Mouse (Mus musculus) CH12F3 (cell line): ENCODE data around the gene Hmgn2.
"Not testable (repeated sequence)": the region's sequence is repeated elsewhere in the genome, so short reads cannot be mapped to it uniquely, and the experiment has no call there.

Experiments
- in situ Hi-C: fragments of 300-500 bp; cut with MboI; formaldehyde crosslinking; loops from 2 replicates; pipeline ENCODE4 v1.14.3; 2020; ENCODE audit warnings: low sequenced_read_pairs

Hmgn2 gene

DNA sequence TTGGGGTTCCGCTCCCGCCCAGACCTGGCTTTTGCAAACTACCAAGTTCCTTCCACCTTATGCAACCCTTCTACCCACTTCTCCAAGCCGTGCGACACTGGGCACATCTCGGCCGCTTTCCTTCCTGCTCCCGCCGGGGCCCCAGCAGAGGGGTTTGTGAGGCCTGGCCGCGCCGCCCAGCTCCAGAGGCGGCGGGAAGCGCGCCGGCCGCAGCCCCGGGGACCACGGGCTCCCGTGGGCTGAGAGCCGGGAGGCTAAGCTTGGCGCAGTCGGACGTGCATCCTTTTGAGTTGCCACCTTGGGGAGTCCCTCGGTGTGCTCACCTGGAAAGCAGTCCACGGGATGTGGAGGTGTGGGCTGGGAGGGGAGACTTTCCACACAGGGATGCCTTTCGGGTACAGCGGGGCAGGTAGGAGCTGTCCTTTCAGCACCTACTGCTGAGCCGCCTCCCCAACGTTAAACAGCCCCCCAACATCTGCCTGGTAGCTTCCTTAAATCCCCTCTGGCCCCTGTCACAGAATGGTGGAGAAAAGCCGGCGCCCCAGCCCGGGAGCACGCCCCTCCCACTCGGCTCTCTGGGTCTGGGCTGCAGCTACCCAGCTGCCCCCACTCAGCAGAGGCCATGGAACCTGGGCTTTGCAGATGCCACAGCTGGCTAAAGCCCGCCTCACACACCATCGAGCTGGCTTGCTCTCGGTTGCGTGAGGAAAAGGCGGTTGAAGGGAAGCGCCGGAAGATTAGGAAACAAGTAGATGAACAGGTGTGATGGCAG, at the start of gene Hmgn2:
Gene Hmgn2, minus strand, starts transcription at position 501 of the 772 bp plus-strand sequence.
- in situ Hi-C loops: no loop called here

DNA sequence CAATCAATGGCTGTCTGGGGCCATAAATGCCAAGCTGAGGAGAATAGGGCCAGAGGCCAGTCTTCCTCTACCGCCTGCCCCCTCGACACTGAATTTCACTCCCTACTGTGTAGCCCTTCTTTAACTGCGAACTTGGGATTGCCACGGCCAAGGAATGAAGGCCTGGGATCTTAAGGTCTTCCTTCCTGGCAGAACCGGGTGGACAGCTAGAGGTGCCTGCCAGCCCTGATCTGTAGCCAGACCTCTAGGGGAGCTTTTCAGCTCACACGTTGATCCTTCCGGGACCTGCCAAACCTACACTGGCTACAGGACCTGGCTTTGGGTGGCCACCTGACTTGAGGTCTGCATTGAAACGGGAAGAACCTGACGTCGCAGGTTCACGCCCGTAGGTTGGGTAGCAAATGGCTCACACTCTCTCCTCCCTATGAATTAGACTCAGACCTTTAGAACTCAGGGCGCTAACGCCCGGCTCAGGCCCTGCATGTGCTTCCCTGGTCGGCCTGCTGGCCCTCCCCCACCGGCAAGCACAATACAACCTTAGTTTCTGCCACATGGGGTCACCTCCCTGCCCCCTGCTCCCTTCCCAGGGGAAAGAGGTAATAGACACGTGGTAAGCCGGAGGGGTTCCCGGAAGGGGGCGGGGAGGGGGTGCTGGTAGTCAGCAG, 48.9 kb upstream of the Hmgn2 start:
- in situ Hi-C loops: no loop called here

DNA sequence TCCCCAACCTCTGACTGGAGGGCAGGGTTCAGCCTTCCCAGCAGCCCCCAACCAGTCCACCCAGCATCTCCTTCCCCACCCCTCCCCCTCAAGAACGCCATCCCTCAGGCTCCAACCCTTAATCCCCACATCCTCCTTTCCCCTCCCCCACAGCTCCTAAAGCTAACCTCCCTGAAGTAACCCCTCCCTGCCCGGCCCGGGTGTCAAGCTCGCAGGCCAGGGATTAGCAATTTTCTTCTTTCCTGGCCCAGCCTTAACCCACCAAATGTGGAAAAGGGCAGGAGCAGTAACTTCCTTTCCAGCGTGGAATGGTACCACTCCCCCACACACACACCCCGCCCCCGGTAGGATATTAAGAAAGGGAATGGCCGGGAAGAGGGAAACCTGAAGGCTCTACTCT, 48.3 kb upstream of the Hmgn2 start:
- in situ Hi-C loops: no loop called here

DNA sequence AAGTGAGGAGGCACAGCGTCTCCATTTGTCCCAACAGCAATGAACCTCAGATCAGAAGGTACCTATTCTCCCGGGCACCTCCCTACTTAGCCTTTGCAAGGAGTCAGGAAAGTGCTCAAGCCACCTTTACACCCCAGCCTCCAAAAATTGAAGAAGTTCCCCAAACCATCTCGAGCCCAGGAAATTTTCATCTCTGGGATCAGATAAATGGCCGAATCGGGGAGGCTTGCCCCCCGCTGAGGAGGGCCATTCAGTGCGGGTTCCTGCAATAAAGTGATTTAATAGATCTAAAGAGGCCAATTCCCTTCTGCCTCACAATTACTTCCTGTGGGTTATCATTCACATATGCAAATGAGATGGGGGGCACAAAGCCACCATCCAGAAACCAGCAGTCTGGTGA, 47.8 kb upstream of the Hmgn2 start:
- in situ Hi-C loops: no loop called here

DNA sequence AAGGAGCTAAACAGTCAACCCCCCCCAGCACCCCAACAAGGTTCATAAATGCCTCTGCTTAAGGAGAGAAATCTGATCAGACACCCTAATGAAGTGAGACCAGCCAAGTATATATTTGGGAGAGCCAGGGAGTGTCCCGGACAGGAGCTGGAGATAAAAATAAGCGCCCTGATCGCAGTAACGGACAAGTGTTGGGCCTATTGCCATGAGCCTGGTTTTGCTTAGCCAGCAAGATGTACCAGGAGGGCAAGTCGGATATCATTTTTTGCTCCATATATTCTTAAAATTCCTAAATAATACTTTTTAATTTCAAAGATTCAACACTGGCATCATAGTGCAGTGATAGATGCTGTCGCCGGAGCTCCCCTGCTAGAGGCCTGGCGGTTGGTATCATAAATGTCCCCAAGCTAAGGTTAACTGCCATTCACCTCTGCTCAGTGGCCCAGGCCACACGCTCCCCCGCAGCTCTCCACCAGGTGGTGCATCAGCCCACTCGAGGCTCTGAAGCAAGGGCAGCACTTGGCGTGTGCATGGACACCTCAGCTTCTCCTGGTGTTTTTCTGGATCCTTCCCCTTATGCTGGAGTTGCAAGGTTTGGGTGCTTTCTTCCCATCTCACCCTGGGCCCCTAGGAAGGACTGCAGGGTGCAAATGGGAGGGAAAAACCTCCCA, 44.5 kb upstream of the Hmgn2 start:
- in situ Hi-C loops: no loop called here

DNA sequence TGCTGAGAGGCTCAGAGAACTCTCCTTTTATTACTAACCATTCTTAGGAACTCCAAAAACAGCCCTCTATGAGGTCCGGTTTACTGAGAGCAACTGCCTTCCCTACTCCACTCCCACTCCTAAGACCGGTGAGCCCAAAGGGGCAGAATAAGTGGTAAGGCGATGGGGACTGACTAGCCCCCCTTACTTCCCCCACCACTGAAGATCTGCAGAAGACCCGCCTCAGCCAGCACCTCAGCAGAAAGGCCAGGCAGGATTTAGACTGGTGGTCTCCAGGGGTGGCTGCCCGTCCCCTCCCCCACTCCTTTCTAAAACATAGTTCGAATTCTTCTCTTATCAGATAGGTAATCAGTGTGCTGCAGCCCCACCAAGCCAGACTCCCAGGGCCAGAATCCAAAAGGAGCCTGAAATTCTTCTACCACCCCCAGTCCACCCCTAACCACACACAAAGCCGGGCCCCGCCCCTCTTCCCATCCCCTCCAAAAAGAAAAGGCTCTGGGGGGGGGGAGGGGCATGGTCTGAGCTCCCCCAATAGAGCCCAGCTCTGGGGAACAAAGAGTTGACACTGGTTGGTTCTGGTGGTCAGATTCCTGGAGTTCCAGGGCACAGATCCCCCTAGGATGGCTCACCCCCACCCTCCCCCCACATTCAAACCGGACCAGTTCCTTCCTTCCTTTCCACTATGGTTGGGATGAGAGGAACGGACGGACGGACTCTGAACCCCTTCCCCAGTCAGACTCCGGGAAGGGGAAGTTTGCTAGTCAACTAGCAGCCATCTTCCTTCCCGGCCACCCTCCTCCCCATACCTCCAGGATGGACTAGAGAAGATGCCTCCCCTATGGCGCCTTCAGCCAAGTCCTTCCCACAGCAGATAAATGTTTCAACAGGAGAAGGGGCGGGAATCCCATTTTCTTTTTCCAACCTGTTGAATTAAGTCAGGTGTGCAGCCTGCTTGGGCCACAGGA, 43.3 kb upstream of the Hmgn2 start:
- in situ Hi-C loops: no loop called here

DNA sequence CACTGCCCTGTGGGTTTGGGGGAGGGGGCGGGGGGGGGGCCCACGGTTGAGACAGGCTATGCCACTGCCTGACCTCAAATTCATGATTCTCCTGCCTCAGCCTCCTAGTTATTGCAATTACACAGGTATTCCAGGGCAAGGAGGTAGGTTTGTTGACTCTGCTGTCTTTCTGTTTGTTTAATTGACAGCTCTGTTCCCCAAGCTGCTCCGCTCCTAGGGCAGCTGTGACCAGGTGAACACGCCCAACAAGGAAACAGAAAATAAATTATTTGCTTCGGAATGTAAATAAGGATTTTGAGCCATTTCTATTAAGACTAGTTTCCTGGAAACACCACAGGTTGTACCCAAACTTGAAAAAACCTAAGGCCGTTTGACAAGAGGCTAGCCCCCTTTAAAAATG, 41.3 kb upstream of the Hmgn2 start:
- in situ Hi-C loops: no loop called here

DNA sequence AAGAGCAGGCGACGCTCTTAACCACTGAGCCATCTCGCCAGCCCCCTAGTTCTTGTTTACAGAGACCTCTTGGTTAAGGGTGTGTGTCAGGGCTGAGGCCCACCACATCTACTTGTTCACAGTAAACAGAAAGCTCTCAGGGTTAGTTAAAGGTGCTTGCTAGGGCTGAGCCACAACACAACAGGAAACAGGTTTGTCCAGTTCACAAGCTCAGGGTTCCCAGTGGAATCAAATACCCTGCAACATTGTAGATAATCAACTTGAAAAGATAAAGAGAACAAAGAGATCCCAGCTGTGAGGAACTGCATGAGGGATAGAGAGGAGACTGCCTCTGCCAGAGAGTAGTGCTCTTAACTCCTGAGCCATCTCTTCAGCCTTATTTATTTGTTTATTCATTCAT, 38.4 kb upstream of the Hmgn2 start:
- in situ Hi-C loops: no loop called here

DNA sequence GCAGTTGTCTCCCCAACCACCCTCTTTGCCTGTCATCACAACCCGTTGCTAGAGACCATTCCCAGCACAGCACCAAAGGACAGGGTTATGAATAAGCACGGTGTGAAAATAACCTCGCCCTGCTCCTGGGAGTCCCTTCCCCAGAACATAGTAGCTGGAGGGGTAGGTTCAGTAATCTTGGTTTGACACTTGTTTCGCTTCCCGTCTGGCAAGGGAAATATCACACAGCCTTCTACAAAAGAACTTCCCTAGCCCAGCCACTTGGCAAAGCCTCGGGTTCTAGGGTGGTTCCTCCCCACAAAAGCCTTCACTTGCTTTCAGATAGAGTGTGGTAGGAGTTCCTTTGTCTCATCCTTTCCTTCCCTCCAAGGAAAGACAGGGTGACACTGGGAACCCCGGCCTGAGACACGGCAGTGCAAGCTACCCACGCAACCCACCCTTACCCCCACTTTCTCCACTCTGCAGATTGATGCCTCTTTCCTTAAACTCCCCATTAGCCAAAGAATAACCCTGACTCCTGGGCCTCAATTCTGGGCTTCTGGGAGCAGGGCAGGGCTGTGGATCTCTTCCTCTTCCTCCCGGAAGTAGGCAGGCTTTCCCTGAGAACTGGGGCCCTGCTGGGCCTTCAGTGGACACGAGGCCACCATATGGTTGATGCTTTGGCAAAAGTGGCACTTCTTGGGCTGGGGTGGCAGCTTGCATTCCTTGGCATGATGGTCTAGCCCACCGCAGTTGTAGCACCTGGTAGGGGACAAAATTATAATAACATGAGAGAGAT, 37.3 kb upstream of the Hmgn2 start:
- in situ Hi-C loops: no loop called here

DNA sequence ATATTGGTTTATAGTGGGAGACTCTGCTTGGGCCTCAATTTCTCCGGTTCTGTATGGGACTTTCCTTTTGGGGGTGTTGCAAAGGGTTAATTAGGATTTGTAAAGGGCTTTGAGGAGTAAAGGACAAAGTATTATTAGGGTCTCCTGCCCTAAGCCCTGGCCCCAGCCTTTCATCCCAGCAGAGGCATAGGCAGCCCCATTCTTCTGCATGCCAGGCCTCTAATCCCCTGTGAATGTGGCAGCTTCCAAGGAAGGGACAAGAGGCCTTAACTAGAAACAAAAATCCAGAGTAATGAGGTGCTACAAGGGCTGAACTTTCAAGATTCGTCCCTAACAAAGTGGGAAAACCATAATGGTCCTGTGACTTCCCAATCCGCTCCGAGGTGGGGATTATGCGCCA, 34.5 kb upstream of the Hmgn2 start:
- in situ Hi-C loops: no loop called here

DNA sequence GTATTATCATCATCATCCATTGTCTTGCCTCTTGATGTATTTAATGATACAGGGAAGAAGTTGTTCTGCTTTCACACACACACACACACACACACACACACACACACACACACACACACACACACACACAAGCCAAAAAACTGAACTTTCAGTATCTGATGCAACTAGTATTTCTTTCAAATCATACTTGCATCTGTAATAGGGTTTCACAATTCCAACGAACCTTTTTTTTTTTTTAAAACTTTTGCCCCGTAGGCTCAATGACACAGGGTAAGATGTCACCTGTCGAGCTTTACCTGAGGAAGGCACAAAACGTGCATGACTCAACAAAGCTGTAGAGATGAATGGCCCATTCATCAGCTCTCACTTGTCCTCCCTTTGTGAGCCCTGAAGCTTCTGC, 33.8 kb upstream of the Hmgn2 start:
- in situ Hi-C loops: no loop called here

DNA sequence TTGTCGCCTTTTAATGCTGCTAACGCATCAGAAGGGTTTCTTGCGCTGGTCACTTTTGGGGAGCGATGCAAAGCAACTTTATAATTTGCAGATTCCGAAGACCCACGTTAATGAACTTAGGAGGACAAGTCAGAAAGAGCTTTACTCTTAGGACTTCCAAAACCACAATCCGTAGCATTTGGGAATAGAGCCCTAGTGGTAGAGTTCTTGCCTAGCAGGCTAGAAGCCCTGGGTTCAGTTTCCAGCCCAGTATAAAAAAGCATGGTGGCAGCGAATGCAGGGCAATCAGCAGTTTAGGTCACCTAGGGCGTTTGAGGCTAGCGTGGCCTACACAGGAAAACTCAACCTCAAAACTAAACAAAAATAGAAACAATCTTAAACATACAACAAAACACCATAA, 33.3 kb upstream of the Hmgn2 start:
- in situ Hi-C loops: no loop called here

DNA sequence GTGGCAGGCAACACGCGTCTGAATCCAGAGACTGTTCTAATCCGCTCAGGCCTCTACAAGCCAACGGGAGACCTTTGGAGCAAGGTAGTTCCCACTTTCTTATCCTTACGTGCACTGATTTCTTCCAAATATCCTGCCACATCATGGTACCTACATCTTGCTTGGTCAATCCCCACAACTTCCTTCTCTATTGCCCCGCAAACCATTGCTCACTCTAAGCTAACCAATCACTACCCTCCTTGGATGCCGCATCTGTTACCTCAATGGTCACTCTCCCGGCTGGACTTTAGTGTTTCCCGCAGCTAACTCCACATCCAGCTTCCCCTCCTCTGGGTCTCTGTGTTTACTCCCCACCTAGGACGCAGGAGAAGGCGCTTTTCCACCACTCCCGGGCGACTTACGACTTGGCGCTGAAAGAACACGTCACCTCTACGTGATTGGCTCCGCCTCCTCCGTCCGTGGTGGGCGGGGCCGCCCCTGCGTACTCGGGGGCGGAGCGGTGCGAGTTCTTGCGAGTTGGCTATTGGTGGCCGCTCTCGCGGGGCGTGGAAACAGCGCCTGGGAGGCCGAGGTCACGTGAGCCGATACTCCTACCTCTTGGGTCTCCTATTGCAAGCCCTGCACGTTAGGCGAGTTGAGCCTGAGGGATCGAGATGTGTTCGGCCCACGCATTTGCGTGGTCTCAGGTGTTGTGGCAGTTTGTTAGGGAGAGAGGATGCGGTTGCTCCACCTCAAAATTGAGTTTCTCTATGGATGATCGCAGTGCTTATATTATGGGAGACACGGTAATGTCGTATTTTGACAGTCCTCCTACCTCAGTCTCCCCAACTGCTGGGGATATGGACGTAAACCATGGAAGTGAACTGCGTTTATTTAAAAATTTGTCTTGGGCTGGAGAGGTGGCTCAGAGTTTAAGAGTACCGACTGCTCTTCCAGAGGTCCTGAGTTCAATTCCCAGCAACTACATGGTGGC, 32.3 kb upstream of the Hmgn2 start, which contains the start of gene Dhdds:
Gene Dhdds, minus strand, starts transcription at position 453 of the 973 bp plus-strand sequence.
- in situ Hi-C loops: no loop called here

DNA sequence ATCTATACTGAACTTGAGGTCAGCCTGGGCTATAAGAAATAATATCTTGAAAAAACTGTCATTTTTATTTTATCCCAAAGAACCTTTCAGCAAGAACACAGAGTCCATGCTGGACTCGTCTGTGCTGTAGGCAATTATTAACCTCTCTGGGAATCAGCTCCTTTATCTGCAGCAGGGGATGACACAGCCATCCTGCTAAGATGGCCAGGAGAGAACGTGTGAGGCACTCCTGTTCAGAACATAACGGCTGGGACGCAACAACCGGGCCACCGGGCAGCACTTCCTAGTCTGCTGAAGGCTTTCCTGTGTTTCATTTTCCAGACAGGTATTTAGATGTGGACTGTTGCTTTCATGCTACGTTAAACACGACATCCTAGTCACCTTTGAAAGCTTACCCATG, 26.2 kb upstream of the Hmgn2 start:
- in situ Hi-C loops: no loop called here

DNA sequence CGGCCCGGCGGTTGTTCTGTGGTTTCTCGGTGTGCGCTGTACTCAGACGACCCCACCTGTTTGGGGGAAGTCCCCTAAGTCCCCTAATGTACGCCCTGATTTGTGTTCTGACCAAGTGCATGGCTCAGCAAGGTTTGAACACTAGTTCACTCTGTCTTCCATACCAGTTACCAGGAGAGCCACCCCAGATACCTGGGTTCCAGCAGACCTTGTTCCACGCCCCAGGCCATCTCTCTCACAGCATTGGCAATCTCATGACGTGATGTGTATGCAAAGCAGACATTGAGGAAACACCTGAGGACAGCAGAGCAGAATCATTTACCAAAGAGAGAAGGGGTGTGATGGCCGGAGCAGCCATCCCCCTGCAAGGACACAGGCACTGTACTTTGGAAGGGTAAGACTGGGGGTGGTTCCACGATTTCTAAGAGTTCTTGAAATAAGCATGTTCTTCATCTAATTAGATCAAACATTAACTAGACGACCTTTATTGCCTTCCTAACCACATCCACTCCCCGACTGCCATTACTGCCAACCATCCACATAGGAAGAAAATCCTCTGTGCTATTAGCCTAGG, 22.7 kb upstream of the Hmgn2 start:
- in situ Hi-C loops: no loop called here

DNA sequence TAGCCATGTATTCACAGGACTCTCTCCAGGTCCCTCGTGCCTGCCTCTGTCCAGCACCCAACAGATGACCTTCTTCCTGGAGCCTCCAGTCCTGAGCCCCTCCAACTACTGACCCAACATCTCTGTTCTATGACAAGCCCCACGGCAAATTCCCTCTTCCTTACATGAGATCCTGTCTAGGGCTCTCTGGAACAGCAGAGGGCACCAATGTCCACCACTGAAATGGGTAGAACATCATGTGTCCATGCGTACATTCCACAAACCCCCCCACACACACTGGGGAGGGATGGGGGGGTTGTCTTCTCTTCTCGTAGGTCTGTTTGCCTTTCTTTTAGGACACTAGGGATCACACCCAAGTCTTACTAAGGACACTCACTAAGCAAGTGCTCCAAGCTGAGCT, 21.6 kb upstream of the Hmgn2 start:
- in situ Hi-C loops: no loop called here

DNA sequence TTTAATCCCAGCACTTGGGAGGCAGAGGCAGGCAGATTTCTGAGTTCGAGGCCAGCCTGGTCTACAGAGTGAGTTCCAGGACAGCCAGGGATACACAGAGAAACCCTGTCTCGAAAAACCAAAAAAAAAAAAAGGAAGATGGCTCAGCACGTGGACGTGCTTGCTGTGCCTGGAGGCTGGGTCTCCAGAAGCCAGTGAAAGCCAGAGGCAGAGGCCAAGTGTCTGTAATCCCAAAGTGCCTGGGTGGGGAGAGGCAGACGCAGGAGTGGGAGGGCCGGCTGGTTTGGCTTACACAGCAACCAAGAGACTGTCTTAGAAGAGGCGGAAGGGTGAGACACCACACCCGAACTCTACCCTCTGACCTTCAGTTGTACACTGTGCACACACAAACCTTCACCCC, 19.8 kb upstream of the Hmgn2 start:
- in situ Hi-C loops: not testable (repeated sequence)

DNA sequence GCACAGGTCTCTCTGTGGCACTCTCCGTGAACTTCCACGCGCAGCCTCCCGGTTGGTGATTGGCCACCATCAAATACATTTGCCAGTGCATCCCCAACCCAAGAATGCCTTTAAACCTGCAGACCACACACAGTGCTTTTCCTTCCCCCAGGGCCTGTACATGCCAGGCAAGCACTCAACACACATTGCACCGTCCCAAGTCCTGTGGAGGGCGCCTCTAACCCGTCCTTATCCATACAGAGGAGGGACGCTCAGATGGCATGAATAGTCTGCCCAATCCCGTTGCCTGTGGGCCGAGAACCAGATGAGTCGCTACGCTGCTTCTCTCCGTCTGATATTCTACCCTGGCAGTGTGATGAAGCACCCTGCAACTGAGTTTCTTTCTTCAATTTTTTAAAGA, 14.5 kb upstream of the Hmgn2 start:
- in situ Hi-C loops: no loop called here

DNA sequence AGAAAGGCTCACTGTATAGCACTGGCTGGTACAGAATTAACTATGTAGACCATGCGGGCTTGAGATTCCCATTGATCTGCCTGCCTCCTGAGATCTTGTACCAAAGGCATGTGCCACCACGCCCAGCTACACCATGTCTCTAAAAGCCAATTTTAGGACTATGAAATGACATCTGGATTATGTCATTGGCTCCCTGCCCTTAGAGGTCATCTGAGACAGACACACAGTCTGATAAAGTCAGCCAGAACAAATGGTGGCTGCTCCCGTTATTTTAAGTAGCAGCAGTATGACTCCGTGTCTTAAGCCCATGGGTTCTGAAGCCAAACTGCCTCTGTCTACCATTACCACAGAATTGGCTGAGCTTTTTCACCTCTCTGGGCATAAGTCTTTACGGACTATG, 12.0 kb upstream of the Hmgn2 start:
- in situ Hi-C loops: no loop called here
